Mouse (Mus musculus) kidney, adult 9 months (tissue): ENCODE data around the gene Nkain2.
"Not testable (repeated sequence)": the region's sequence is repeated elsewhere in the genome, so short reads cannot be mapped to it uniquely, and the experiment has no call there.

Source experiments
- DNase-seq: peaks from one replicate; pipeline ENCODE4 v3.0.0; 2022

The Nkain2 gene

GRCm38 (mm10) chr10:32052546-32053295 is 837.5 kb downstream of the Nkain2 start:
- no peak for DNase-seq

GRCm38 (mm10) chr10:32052045-32052444 is 838.2 kb downstream of the Nkain2 start:
- no peak for DNase-seq

DNA sequence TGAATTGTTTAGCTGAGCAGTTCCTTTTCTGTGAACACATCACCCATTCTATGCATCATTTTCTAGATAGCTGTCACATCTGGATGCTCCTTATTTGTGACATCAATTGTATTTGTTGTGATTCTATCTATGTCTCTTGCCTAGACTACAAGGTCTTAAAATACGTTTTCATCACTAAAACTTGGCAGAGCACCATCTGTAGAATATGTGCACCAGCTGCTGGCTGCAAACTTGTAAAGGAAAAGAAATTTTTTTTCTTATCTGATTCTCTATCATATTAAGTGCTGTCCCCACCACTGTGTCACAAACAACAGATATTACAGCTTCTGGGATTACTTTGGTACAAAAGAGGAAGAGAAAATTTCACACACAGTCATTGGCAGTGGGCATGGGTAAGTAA is 860.3 kb downstream of the Nkain2 start:
- no peak for DNase-seq

GRCm38 (mm10) chr10:32018385-32018784 is 871.9 kb downstream of the Nkain2 start:
- DNase-seq = no peak

GRCm38 (mm10) chr10:32001216-32001753 is 889.0 kb downstream of the Nkain2 start:
- DNase-seq = no peak

DNA sequence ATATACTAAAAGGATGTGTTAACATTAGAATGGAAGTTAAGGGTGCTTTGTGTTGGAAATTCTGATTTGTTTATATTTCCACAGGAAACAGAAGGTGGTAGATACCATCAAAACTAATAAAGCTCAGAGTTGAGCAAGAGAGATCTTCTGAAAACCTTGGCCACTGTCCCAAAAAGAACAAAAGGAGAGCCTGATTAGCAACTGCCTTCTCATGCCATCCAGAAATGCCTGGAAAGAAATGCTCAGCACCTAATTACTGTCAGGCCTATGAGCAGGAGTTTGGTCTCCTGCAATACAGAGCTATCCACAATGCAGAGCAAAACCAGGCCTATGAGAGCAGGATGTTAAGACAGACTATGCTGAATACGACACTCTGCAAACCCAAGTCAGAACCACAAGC is 897.1 kb downstream of the Nkain2 start:
- DNase-seq = no peak

- DNase-seq = no peak
Measured at GRCm38 (mm10) chr10:31978387-31978786, 911.9 kb downstream of the Nkain2 start.

DNA sequence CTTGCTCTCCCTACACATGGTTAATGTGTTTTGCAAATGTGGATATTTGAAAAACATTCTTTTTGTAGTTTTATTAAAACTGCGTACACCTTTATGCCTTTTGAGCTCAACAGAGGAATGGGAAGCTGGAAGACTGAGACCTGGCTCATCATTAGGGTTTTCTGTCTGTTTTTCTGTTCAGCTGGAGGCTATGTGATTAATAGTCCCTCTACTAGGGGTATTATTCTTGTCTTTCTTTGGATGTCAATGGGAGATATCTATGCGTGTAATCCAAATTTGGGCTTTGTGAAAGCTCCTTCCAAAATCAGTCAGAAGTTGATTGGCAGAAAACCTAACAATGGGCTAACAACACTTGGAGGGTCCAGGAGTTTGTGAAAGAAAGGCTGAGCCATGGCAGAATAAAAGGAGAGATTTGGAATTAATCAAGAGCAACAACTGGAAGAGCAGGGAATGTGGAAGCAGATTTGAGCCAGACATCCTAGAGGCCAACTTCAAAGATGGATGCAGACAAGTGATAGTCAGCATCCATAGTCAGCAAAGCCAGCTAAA is 943.0 kb downstream of the Nkain2 start:
- no peak for DNase-seq

DNA sequence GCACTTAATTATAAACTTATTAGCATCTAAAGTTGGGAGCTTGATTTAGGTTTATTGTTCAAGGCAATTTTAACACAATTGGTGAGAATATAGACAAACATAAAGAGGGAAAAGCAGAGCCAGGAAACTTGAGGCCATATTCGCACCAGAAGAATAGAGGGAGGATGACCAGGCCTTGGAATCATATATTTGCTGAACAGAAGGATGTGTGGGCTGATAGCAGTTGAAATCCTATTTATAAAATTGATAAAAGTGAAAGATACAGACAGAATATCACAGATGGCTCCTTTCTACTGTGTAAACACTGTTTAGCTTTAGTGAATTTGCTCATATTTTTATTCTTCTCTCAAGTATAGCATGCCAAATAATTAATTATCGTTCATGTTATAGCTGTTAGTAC is 958.3 kb downstream of the Nkain2 start:
- DNase-seq = no peak

- DNase-seq = no peak
Measured at GRCm38 (mm10) chr10:31927657-31928056, 962.6 kb downstream of the Nkain2 start.

GRCm38 (mm10) chr10:31920901-31921300 is 969.4 kb downstream of the Nkain2 start:
- DNase-seq = not testable (repeated sequence)

GRCm38 (mm10) chr10:31907488-31907887 is 982.8 kb downstream of the Nkain2 start:
- DNase-seq = no peak

GRCm38 (mm10) chr10:31899501-31899900 is 990.8 kb downstream of the Nkain2 start:
- no peak for DNase-seq

DNA sequence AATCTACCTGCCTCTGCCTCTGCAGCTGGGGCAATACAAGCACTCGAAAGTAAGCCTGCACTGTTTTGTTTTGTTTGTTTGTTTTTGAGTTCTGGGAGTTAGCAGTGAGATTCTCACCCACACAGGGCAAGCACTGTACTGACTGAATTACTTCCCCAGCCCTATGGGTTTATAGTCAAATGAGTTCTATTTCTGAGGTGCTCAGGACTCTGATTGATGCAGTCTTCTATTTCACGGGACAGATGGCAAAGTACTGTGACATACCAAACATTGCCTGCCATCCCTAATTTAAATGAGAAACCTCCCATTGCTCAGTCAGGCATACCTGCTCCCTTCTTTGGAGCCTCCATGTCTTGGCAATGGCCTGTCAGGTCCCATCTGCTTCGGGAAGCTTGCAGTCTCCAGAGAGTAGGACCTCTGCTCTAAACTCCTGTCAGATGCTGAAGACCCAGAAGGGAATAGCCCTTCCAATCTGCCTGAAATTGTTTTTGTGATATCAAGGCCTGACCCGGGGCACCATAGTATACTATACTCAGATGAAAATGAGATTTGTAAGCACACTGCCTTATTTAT is 1016.9 kb downstream of the Nkain2 start:
- no peak for DNase-seq

DNA sequence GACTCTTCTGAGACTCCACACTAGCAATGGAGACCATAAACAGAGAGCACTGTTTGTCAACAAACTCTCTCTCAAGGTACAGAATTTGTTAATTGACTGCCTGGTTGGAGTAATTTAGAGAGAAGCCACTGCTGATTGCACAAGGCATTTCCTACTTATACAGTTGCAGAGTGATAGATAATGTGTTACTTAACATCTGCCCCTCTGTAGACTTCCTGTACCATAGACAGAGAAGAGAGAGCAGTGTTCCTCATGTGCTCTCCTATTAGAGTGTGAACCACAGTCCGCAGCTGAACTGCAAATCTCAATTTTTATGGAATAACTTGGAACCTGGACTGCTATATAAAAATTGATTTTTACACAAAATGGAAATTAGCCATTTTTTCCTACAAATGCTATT is 1022.0 kb downstream of the Nkain2 start:
- no peak for DNase-seq

DNA sequence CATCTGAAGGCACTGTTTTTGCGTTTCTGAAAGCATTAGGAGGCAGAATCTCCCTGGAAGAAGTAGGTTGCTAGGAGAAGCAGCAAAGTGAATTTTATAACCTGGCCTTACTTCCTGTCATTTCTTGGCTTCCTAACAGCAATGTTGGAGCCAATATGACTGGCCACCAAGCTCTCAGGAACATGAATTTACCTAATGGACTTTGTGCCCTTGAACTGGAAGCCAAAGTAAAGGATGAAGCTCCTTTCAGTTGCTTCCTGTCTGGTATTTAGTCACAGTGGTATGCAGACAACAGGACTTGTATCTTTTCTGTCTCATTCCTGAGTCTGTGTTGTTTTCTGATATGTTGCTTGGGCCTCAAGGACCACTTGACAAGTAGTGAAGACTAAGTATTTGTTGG is 1063.2 kb downstream of the Nkain2 start:
- peak; percentile 55 for DNase-seq

DNA sequence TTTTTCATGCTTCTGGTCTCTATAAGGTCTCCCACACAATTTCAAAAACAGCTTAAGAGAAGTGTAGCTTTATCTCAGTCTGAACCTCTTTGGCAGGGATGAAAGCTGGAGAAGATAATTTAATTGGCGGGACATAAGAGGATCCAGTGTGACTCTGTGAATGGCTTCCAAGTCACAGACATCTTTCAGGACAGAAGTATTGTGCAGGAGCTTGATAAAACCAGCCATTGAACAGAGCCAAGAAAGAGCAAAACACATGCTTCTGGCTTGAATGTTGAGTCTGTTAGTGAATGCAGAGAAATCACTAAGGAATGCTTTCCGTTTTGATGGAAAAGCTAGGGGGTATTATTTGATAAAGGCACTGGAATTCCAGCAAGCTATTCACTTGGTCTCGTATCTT is 1077.7 kb downstream of the Nkain2 start:
- no peak for DNase-seq

GRCm38 (mm10) chr10:31742443-31743057 is 1147.7 kb downstream of the Nkain2 start:
- DNase-seq = peak; percentile 52

- peak; percentile 81 for DNase-seq
Measured at GRCm38 (mm10) chr10:31728036-31728435, 1162.2 kb downstream of the Nkain2 start.

DNA sequence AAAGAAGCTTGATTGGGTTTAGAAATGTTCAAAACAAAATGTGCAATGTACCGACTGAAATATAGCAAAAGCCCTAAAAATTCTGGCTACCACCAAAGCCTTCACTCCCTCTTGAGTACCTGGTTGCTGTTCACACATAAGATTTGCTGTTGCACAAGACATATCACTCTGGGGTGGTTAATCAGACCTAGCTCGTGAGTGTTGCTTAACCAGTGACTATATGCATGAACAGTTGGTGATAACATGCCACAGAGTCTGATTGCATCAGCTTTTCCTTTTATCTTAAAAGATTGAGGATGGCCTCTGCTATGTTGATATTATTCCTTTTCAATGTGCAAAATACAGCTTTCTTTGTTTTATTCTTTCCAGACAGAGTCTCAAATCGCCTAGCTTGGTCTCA is 1243.0 kb downstream of the Nkain2 start:
- DNase-seq = no peak

GRCm38 (mm10) chr10:31646083-31646482 is 1244.2 kb downstream of the Nkain2 start:
- no peak for DNase-seq
